Mouse (Mus musculus) lung, postnatal 4 days (tissue): ENCODE measurements around the gene Clnk.
A peak's percentile ranks its signal among the peaks of the same experiment; 100 is the strongest.

ENCODE experiments used
- DNase-seq, 2 experiments: peaks; one replicate each; pipeline ENCODE4 v3.0.0; 2021

Gene Clnk

GRCm38 (mm10) chr5:38850171-38850570 is 26.4 kb downstream of the Clnk start:
- DNase-seq = no peak

- no peak for DNase-seq
These were observed 31.1 kb downstream of the Clnk start for GRCm38 (mm10) chr5:38845529-38845928.

GRCm38 (mm10) chr5:38844312-38844711 is 32.3 kb downstream of the Clnk start:
- no peak for DNase-seq

- DNase-seq = no peak
These were observed 36.6 kb downstream of the Clnk start for GRCm38 (mm10) chr5:38839981-38840380.

GRCm38 (mm10) chr5:38827310-38827709 is 49.3 kb downstream of the Clnk start:
- DNase-seq = no peak

GRCm38 (mm10) chr5:38826586-38826985 is 50.0 kb downstream of the Clnk start:
- no peak for DNase-seq

GRCm38 (mm10) chr5:38824132-38824965 is 52.3 kb downstream of the Clnk start:
- no peak for DNase-seq

- no peak for DNase-seq
These were observed 63.1 kb downstream of the Clnk start for GRCm38 (mm10) chr5:38813391-38814109.

GRCm38 (mm10) chr5:38812916-38813315 is 63.7 kb downstream of the Clnk start:
- DNase-seq = no peak

- no peak for DNase-seq
These were observed 64.2 kb downstream of the Clnk start for GRCm38 (mm10) chr5:38812386-38812785.

- DNase-seq = no peak
These were observed 77.7 kb downstream of the Clnk start for GRCm38 (mm10) chr5:38798910-38799309.

- DNase-seq = no peak
These were observed 81.5 kb downstream of the Clnk start for GRCm38 (mm10) chr5:38795139-38795538.

- DNase-seq = no peak
These were observed 85.5 kb downstream of the Clnk start for GRCm38 (mm10) chr5:38791116-38791515.

GRCm38 (mm10) chr5:38788820-38789219 is 87.8 kb downstream of the Clnk start:
- DNase-seq = no peak

- peak; percentile 3 to 26 for DNase-seq
These were observed 88.6 kb downstream of the Clnk start for GRCm38 (mm10) chr5:38787851-38788520.

GRCm38 (mm10) chr5:38786126-38786525 is 90.5 kb downstream of the Clnk start:
- no peak for DNase-seq

GRCm38 (mm10) chr5:38785686-38786085 is 90.9 kb downstream of the Clnk start:
- DNase-seq = no peak

GRCm38 (mm10) chr5:38781813-38782212 is 94.8 kb downstream of the Clnk start:
- peak; percentile 46 to 70 for DNase-seq

GRCm38 (mm10) chr5:38780631-38781030 is 96.0 kb downstream of the Clnk start:
- DNase-seq = no peak

GRCm38 (mm10) chr5:38780045-38780444 is 96.6 kb downstream of the Clnk start:
- no peak for DNase-seq

- no peak for DNase-seq
These were observed 101.1 kb downstream of the Clnk start for GRCm38 (mm10) chr5:38775500-38775899.

GRCm38 (mm10) chr5:38754950-38755349 is 121.7 kb downstream of the Clnk start:
- peak in 1 of 2 experiments; percentile 27 for DNase-seq

GRCm38 (mm10) chr5:38752749-38753148 is 123.9 kb downstream of the Clnk start:
- no peak for DNase-seq
